Mouse (Mus musculus): ENCODE measurements around the gene Cacng7. TPM values are rescaled to one million over a fixed set of nuclear protein-coding genes. Genes with fewer than 3 reads are reported as not detected.

Cacng7 gene
- polyA plus RNA-seq, 1 experiment from 2014 or later, result 5.2 TPM

DNA sequence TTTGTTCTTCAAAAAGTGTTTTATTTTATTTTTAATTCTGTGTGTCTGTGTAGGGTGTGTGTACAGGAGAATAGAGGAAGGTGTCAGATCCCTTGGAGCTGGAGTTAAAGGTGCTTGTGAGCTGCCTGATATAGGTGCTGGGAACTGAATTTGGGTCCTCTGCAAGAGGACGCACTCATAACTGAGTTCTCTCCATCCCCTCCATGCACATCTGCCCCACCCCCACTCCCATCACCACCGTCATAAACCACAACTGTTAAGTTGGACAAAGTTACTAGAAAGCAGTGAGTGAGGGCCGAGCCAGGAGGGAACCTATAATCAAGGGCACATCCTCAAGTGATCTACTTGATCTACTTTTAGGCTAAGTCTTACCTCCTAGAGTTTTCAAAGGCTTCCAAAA is 11.1 kb downstream of the Cacng7 start:
- DNase-seq (ENCODE audit: low read depth, low spot score) (no peak), ATAC-seq (no peak)
- CTCF ChIA-PET, result no interaction called here
- POLR2A ChIA-PET, result no interaction called here
- TF ChIP-seq CTCF (IDR thresholded peaks at IDR 0.05), result no peak
- in situ Hi-C loops (cut with MboI; ENCODE audit: low pct_unique_long_range_greater_than_20kb), result no loop called here
- no peaks in the 10 kb centered on the region for H3K27me3 ChIP-seq

DNA sequence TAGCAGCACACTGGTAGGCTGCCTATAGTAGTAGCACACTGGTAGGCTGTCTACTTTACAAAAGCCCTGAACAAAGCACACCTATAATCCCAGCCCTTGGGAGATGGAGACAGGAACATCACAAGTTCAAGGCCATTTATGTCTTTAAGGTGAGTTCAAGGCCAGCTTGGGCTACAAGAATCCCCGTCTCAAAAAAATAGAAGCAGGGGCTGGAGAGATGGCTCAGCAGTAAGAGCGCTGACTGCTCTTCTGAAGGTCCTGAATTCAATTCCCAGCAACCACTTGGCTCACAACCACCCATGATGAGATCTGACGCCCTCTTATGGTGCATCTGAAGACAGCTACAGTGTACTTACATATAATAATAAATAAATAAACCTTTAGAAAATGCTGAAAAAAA is 12.5 kb downstream of the Cacng7 start:
- DNase-seq (ENCODE audit: low read depth, low spot score) (no peak), ATAC-seq (no peak)
- no peak for TF ChIP-seq CTCF (IDR thresholded peaks at IDR 0.05)
- CTCF ChIA-PET, result no interaction called here
- in situ Hi-C loops (cut with MboI; ENCODE audit: low pct_unique_long_range_greater_than_20kb), result no loop called here
- no peaks in the 10 kb centered on the region for H3K27me3 ChIP-seq
- POLR2A ChIA-PET, result no interaction called here

DNA sequence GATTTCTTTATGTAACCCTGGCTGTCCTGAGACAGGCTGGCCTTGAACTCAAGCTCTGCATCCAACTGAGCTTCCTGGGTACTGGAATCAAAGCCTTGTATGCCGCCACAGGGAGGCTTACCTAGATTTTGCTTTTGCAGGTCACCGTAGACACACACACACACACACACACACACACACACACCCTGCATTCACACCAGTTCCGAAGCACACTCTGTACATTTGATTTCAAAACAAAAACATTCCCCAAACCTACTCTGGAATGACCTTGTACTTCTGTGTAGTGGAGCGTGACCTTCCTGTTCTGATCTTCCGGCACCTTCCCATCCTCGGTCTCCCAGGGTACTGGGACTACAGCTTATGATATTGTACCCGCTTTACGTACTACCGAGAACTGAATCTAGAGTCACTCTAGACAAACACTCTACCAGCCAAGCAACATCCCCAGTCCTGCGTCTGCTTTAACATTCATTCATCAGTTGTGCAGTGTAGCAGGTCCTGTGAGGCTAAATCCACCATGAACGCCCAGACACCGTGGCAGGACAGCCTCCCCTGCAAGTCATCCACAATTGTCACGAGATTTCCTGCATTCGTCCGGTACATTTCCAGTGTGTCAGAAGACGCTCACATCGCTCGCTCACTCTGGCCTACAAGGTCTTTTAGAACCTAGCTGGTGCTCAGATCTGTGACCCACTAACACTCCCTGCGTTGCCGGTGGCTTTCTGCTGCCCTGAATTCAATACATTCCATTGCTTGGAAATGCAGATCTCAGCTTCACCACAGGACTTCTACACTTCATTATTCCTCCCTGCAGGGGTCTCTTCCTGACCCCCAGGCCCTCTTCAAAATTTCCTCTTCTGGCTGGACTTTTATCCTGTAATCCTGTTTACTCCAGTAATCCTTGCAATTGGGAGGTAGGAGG is 14.9 kb downstream of the Cacng7 start:
- ATAC-seq, result no peak
- no peaks in the 10 kb centered on the region for H3K27me3 ChIP-seq
- ChIA-PET CTCF (no interaction called here), POLR2A (no interaction called here)
- DNase-seq (ENCODE audit: low read depth, low spot score), result no peak
- no peak for TF ChIP-seq CTCF (IDR thresholded peaks at IDR 0.05)
- in situ Hi-C loops (cut with MboI; ENCODE audit: low pct_unique_long_range_greater_than_20kb), result no loop called here

DNA sequence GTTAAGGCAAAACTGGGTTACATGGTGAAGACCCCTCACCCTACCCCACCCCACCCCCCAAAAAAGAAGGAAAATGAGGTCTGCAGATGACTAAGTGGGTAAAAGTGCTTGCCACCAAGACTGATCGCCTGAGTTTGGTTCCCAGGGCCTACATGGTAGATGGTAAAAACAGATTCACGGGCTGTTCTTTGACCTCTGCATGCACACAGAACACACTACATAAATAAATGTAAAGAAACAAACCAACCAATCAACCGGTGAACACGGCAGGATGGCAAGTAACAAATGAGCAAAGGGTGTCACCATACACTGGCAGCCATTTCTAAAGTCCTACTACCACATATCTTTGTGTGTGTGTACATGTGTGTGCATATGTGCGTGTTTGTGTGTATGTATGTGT is 15.6 kb downstream of the Cacng7 start:
- no peak for ATAC-seq
- in situ Hi-C loops (cut with MboI; ENCODE audit: low pct_unique_long_range_greater_than_20kb), result no loop called here
- POLR2A ChIA-PET, result no interaction called here

DNA sequence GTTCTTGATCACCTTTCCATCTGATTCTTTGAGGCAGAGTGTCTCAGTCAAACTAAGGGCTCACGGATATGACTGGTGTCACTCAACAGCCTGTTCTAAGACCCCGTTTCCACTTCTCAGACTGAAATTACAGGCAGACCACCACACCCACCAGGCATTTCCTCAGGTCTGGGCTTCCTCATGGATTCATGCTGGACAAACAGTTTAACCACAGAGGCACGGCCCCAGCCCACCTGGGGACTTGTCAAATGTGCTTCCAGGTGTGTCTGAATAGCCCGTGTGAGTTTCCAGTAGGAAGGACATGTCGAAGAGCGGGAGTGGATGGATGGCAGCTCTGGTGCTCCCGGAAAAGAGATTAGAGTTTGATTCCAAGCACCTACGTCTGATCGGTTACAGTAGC is 17.0 kb downstream of the Cacng7 start:
- ATAC-seq, result no peak

More for the DNA sequence above, 15.6 kb downstream of the Cacng7 start:
- TF ChIP-seq CTCF (IDR thresholded peaks at IDR 0.05), result no peak
- CTCF ChIA-PET, result no interaction called here
- DNase-seq (ENCODE audit: low read depth, low spot score), result no peak
- no peaks in the 10 kb centered on the region for H3K27me3 ChIP-seq

DNA sequence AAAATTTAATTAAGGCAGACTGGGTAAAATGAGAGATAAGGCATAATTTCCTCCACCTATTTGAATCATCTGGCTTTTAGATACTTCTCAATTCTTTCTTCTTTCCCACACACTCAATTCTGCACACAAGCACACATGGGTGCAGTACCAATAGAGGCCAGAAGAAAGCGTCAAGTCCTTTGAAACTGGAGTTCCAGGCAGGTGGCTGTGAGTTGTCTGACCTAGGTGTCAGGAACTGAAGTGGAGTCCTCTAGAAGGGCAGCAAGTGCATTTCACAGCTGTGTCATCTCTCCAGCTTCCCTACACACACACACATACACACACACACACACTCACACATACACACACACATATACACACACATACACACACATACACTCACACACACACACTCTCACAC is 18.8 kb downstream of the Cacng7 start:
- POLR2A ChIA-PET, result no interaction called here
- in situ Hi-C loops (cut with MboI; ENCODE audit: low pct_unique_long_range_greater_than_20kb), result no loop called here
- CTCF ChIA-PET, result no interaction called here

More for the DNA sequence above, 17.0 kb downstream of the Cacng7 start:
- DNase-seq (ENCODE audit: low read depth, low spot score), result no peak
- POLR2A ChIA-PET, result no interaction called here
- no peak for TF ChIP-seq CTCF (IDR thresholded peaks at IDR 0.05)
- CTCF ChIA-PET, result no interaction called here
- no peaks in the 10 kb centered on the region for H3K27me3 ChIP-seq
- in situ Hi-C loops (cut with MboI; ENCODE audit: low pct_unique_long_range_greater_than_20kb), result no loop called here

DNA sequence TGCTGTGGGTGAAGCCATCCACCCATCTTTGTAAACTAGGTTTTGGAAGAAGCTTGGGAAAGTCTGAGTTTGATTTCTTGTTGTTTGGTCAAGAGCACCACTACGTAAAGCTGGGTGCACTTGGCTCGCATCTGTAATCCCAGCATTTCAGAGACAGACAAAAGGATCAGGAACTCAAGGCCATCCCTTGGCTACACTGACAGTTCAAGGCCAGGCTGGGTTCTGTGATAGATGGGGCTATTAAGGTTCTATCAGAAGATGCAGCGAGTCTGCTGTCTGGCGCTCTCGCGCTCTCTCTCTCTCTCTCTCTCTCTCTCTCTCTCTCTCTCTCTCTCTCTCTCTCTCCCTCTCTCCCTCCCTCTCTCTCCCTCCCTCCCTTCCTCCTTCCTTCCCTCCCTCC is 22.1 kb downstream of the Cacng7 start:
- CTCF ChIA-PET, result no interaction called here
- ATAC-seq (no peak), DNase-seq (ENCODE audit: low read depth, low spot score) (no peak)
- in situ Hi-C loops (cut with MboI; ENCODE audit: low pct_unique_long_range_greater_than_20kb), result no loop called here
- H3K27me3 ChIP-seq, result no peaks in the 10 kb centered on the region
- POLR2A ChIA-PET, result no interaction called here
- TF ChIP-seq CTCF (IDR thresholded peaks at IDR 0.05), result no peak

More for the DNA sequence above, 18.8 kb downstream of the Cacng7 start:
- TF ChIP-seq CTCF (IDR thresholded peaks at IDR 0.05), result no peak
- no peaks in the 10 kb centered on the region for H3K27me3 ChIP-seq
- ATAC-seq (no peak), DNase-seq (ENCODE audit: low read depth, low spot score) (no peak)

DNA sequence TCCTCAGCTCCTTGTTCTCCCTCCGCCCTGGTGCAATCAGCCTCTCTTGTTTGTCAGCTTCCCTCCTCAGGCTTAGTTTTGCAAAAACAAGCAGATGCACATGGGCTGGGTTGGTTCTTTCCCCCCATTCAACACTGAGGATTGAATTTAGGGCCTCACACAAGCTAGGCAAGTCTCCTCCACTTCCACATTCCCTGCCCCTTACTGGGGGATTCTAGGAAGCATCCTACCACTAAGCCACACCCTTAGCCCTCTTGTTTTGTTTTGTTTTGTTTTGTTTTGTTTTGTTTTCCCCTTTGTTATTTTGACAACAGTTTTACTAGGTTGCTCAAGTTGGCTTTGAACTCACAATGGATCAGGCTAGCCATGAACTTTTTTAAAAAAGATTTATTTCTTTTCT is 27.9 kb downstream of the Cacng7 start:
- POLR2A ChIA-PET, result no interaction called here
- in situ Hi-C loops (cut with MboI; ENCODE audit: low pct_unique_long_range_greater_than_20kb), result no loop called here

DNA sequence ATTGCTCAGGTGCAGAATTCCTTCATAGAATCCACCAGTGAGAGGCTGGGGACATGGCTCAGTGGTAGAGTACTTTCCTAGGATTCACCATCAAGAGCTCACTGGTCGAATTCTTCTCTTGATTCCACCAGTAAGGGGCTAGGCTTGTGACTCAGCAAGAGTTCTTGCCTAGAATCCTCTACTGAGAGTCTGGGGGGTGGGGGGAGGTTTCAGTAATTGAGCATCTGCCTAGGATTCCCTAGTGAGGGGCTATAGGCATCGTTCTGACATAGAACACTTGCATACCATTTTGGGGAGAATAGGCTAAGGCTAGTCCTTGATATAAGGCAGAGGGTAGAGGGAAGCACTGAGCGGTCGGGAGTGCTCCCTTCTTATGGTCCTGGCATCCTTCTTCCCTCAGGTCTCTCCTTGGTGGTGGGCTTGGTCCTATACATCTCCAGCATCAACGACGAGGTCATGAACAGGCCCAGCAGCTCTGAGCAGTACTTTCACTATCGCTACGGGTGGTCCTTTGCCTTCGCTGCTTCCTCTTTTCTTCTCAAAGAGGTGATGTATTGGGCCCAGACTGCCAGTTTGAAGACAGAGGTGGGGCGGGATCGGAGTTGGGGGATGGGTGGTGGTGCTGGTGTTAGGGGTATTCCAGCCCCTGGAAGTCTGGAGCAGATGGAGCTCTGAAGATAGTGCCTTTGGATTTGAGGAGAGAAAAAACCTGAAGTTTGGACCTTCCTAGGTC is 33.0 kb downstream of the Cacng7 start:
- peaks cover 3% of the 10 kb centered on the region for H3K27me3 ChIP-seq
- no peak for ATAC-seq
- no peak for DNase-seq (ENCODE audit: low read depth, low spot score)
- ChIA-PET CTCF (interaction anchor here (0.6 kb wide), 1 partner anchor 45 kb away, joined by 3 read pairs; no protein-coding TSS in a partner anchor), POLR2A (no interaction called here)
- no peak for TF ChIP-seq CTCF (IDR thresholded peaks at IDR 0.05)
- in situ Hi-C loops (cut with MboI; ENCODE audit: low pct_unique_long_range_greater_than_20kb), result no loop called here

More for the DNA sequence above, 27.9 kb downstream of the Cacng7 start:
- DNase-seq (ENCODE audit: low read depth, low spot score) (no peak), ATAC-seq (no peak)
- no peak for TF ChIP-seq CTCF (IDR thresholded peaks at IDR 0.05)
- no peaks in the 10 kb centered on the region for H3K27me3 ChIP-seq
- CTCF ChIA-PET, result no interaction called here

DNA sequence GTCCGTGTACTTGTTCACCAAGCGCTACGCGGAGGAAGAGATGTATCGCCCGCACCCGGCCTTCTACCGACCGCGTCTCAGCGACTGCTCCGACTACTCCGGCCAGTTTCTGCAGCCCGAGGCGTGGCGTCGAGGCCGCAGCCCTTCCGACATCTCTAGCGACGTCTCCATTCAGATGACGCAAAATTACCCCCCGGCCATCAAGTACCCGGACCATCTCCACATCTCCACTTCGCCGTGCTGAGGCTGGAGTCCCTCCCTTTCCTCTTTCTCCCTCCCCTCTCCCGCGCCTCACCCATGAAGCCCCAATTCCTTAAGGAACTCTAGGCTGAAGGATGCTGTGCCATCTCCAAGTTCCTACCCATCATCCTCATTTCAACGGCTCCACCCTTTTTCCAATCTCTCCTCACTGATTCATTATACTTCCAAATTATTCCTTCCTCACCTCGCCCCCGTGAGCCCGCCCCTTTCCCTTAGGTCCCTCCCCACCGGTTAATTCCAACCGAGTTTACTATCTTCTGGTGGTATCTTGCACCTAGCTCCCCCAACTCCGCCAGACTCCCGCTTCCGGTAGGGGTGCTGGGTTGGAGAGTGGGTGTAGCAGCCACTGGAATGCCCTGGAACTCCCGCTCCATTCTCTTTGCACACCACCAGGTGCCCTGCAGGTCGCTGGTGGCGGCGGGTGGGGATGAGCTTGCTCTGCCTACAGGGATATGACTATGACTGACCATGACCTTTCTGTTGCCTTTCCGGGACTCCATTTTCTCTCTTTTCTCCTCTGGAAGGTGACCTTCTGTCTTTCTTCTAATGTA is 34.2 kb downstream of the Cacng7 start:
- peaks cover 3% of the 10 kb centered on the region for H3K27me3 ChIP-seq
- ChIA-PET CTCF (no interaction called here), POLR2A (no interaction called here)
- no peak for TF ChIP-seq CTCF (IDR thresholded peaks at IDR 0.05)
- ATAC-seq, result no peak
- in situ Hi-C loops (cut with MboI; ENCODE audit: low pct_unique_long_range_greater_than_20kb), result no loop called here
- no peak for DNase-seq (ENCODE audit: low read depth, low spot score)

DNA sequence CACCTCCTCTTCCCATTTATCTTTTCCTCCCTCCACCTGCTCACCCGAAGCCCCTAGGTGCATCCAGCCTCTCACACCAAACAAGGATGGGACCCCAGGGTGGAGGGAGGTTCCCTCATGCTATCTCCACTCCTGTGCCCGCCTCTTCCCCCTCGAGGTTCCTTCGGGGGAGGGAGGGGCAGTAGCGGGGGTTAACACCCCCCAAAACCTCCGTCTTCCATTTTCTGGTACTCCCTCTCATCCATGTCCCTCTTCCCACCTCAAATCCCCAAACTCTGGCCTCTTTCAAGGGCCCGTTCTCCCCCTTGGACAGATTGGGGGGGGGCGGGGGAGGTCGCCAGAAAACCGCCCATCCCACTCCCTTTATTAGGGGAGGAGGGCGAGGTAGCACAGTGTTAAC is 34.8 kb downstream of the Cacng7 start:
- in situ Hi-C loops (cut with MboI; ENCODE audit: low pct_unique_long_range_greater_than_20kb), result no loop called here
- POLR2A ChIA-PET, result no interaction called here
- no peak for ATAC-seq
- no peak for DNase-seq (ENCODE audit: low read depth, low spot score)
- peaks cover 3% of the 10 kb centered on the region for H3K27me3 ChIP-seq
- TF ChIP-seq CTCF (IDR thresholded peaks at IDR 0.05), result no peak
- CTCF ChIA-PET, result no interaction called here

All from Patski (cell line).